Mouse (Mus musculus): ENCODE results near the gene Psmd14.

Gene Psmd14

DNA sequence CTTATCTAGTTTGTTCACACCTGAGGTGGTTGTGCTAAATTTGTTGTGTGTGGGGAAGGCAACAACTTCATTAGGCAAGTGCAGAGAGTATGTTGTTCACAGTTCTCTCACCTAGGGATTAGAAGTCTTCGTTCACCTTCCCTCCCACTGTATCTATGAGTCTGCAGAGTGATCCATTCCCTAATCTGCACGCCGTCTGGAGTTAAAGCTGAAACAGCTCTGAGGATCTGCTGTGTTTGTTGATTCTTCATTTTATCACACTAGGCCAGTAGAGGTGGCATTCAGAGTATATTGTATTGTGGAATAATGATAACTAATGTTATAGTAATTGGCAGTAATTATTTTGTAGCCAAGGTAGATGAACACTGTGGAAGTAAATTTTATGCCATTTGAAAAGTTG, 48.5 kb downstream of the Psmd14 start:
- no peak for DNase-seq (ENCODE audit: low spot score)

DNA sequence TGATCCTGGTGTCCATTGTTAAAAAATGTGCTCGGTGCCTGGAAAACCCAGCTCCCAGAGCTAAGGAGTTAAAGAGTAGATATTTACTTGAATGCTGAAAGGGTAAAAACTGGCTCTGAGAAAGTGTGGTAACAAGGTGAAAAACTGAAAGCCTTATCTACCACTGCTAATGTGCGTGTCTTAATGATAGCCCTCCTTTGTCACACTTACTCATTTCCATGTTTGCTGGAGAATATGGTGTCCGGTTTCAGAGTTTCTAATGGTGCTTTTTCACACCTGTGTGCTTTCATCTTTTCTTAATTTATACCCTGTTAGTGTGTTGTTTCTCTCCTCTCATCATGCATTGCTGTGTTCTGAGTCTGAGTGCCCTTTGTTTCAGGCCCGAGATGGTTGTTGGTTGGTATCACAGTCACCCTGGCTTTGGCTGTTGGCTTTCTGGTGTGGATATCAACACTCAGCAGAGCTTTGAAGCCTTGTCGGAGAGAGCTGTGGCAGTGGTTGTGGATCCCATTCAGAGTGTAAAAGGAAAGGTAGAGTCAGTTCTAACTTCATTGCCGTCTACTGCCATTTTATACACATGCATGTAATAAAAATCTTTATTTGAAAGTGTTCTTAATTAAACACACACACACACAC, 53.1 kb downstream of the Psmd14 start:
- no peak for DNase-seq (ENCODE audit: low spot score)

DNA sequence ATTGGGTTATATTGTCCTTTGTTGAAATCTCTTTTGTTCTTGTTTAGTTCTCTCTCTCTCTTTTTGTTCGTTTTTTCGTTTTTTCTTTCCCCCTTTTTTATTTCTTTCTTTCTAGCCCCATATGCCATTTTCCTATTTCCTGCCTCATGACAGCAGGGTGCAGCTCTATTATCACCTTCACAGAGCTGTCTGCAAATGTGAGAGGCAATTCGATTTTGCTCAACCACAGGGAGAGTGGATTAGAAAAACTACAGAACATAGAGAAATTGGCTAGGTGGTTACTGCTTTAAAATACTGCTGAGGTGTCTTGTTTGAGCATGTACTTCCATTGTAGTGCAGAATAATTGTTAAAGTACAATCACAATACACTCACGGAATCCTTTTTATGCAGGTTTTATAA, 54.0 kb downstream of the Psmd14 start:
- DNase-seq (ENCODE audit: low spot score), result no peak

DNA sequence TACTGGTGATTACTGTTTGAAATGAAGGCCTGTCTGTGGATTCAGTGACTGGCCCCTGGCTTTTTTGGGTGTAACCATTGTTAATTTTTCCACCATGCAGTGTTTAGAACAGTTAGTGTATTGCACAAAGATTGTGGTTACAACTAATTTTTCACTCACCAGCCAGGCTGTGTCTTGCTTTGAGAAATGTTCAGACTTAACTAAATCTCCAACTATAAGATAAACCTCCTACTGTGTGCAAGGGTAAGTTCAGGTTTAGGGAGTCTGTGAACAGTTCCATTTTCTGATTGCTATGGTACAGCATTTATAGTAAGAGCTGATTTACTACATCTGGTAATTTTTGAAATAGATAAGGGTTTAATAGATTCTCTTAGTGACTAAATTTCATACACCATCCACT, 69.3 kb downstream of the Psmd14 start:
- DNase-seq (ENCODE audit: low spot score), result no peak

DNA sequence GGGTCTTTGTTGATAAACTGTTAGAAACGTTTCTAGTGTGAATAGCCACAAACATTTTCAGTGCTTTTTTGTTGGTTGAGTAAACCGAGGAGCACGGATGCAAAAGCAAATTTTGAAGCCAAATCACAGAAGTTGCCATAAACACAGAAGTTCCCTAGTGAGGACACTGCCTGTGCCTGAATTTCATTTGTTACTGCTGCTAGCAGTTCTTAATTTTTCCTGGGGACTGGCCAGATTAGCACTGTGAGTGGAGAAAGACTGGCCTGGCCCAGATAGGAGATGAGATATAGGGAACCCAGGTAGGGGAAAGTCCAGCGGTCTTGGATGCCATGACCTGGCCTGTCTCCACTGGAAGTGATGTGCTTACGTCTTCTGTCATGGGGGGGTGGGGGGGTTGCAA, 83.5 kb downstream of the Psmd14 start:
- DNase-seq (ENCODE audit: low spot score), result no peak

DNA sequence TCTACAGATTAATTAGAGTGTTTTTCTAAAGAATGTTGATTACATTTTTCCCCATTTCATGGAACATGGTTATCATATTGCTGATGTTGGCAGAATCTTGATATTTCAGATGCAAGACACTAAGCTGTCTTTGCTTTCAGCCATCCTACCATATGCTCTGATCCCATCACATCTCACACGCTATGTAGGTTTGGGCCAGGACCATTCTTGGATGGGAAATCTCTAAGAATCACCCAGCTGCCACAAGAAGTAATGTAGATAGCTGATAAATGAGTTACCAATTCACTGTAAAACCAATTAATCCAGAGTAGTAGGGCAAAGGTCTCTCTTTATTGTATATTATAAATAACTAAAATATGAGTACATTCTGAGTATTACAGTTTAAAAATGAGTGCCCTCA, 86.6 kb downstream of the Psmd14 start:
- DNase-seq (ENCODE audit: low spot score), result no peak

DNA sequence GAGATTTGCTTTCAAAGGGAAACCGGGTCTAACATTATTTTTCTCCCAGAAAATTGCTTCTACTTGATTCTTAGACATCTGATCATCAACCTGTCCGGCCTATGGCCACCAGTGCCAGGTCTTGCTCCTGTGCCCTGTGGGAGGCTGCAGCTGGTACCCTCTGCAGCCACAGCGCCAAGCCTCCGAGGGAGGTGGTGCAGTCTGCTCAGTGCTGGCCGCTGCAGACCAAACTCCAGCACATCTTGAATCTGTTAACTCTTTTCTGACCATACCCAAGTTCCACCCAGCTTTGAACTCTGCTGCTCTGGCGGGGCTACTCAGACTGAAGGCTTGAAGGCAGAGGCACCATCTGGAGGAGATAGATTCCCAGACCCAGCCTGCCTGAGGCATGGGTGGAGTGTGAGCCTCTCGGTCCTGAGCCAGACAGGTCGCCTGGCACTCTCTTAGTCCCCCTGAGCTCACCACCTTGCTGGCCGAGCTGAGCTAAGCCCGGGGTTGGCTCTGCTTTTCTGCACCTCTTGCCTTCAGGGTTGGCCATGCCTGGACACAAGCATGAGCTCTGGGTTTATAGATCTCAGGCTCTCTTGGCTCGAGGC, 91.3 kb downstream of the Psmd14 start, which contains the start of gene Tbr1:
Gene Tbr1 (plus strand): TSS at position 275 of the 596 bp plus-strand sequence.
- DNase-seq (ENCODE audit: low spot score), result no peak

DNA sequence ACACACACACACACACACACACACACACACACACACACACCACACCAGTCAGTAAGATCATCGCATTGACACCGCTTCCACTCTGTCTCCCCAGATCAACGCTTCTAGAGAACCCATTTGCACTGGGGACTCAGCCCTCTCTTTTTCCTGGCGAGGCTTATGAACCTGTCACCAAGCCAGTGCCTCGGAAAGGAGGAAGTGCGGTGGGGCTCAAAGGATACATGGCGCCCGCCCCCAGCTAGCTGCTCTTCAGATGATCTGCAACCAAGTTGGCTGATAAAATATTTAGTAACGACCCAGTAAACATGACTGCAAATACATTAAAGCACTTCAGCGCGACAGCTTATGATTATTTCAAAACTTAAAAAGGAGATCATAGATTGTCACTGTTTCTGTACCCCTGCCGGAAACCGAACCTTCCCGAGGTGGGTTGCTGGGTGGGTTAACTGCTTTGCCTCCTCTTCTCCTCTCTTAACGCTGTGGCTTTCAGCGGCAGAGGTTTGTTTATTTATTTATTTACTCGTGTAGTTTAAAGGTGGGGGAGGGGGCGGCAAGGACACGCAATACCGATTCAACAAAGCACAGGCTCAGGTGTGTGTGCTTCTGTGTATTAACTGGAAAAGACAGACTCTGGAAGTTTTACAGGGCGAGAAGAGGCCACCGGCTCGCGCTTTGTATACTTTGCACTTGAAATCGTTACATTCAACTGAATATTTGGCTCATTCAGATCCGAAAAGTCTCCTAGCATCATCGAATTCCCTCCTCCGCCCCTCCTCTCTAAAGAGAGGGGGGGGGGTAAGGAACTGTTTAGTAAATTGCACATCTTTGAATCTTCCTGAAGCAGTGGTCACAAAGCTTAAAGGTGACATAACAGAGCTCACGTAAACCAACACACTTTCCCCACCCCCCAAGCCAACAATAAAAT, 92.2 kb downstream of the Psmd14 start:
- DNase-seq (ENCODE audit: low spot score), result no peak

DNA sequence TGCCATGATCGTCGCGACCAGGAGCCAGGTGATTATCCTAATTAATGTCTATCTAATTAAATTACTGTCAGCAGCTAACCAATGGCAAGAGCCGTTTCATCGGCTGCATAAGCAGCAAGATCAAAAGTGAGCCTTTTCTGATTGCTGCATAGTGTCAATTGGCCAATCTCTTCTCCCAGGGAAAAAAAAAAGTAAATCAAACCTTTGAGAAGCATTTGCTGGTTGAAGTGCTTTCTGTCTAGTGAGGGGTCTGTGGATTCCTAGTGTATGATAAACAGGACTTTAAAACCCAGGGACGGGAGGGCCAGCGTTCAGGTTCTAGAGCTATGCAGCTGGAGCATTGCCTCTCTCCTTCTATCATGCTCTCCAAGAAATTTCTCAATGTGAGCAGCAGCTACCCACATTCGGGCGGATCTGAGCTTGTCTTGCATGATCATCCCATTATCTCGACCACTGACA, 92.9 kb downstream of the Psmd14 start:
- no peak for DNase-seq (ENCODE audit: low spot score)

DNA sequence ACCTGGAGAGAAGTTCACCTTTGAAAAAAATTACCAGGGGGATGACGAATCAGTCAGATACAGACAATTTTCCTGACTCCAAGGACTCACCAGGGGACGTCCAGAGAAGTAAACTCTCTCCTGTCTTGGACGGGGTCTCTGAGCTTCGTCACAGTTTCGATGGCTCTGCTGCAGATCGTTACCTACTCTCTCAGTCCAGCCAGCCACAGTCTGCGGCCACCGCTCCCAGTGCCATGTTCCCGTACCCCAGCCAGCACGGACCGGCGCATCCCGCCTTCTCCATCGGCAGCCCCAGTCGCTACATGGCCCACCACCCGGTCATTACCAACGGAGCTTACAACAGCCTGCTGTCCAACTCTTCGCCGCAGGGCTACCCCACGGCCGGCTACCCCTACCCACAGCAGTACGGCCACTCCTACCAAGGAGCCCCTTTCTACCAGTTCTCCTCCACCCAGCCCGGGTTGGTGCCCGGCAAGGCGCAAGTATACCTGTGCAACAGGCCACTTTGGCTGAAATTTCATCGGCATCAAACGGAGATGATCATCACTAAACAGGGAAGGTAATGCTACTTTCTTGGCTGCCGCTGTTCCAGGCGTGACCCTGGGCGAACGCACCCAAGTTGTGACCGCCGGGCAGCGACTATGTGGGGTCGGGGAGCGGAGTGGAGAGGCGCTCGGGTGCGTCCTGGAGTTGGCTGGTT, 93.5 kb downstream of the Psmd14 start:
- no peak for DNase-seq (ENCODE audit: low spot score)

DNA sequence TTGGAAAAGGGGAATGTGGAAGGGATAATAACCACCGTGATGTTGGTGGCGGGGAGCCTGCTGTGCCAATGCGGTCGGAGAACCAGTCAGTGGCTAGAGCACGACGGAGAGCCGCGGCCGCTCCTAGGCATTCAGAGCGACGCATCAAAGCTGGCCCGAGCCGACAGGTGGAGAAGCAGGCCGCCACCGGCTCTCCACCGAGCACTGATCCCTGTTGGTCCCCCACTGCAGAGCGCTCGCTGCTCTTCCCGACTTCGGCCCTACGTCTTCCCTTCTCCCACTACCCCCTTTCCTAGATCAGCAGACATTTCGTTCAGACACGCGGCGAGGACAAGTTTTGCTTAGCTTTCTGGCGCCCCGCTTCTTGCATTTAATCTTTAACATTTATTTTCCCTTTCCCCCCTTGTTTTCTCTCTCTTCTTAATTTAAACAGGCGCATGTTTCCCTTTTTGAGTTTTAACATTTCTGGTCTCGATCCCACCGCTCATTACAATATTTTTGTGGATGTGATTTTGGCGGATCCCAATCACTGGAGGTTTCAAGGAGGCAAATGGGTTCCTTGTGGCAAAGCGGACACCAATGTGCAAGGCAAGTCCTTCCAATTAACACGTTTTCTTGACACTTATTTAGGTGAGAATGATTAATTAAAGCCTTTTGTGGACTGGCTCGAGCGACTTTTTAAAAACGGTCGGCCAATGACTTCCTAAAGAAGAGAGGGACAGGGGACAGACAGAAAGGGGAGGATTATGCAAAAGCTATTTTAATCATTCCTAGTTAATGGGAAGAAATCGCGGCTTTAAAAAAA, 94.2 kb downstream of the Psmd14 start:
- no peak for DNase-seq (ENCODE audit: low spot score)

DNA sequence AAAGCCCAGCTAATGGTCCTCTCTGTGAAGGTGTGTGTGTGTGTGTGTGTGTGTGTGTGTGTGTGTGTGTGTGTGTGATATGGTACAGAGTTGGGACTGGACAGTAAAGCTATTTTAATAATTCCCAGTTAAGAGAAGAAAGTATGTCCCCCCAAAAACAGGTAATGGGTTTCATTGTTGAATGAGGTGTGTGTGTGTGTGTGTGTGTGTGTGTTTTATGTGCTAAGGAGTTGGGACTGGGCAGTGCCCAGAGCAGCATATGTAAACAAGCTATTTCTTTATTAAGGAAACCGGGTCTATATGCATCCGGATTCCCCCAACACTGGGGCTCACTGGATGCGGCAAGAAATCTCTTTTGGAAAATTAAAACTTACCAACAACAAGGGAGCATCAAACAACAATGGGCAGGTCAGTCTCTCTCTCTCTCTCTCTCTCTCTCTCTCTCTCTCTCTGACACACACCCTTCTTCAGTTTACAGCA, 94.9 kb downstream of the Psmd14 start:
- no peak for DNase-seq (ENCODE audit: low spot score)

DNA sequence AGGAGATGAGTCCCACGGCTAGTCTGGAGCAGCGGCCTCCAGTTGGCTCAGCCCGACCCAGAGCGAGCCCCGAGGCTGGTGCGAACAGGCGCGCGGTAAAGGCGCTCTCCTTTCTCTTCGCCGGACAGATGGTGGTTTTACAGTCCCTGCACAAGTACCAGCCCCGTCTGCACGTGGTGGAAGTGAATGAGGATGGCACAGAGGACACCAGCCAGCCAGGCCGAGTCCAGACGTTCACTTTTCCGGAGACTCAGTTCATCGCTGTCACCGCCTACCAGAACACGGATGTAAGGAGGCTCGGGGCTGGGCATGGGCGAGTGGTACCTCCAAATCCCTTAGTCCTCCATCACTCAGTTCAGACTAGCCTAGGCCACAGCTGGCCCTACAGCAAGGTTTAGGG, 95.7 kb downstream of the Psmd14 start:
- no peak for DNase-seq (ENCODE audit: low spot score)

DNA sequence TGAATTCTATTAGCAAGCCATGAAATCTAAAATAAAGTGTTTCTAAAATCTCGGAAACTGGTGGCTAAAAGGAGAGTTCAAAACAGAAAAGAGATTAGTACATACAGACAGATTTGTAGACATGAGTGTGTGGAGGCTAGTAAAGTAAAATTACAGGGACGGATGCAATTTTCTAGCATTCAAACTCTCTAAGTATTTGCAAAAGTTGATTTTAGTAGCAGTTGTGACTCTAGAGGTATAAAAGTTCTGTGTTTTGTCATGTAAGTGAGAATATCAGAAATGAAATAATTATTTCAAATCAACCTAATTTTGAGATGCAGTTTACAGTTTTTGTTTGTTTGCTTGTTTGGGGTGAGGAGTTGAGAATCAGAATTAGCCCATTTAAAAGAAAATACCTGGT, 96.3 kb downstream of the Psmd14 start:
- no peak for DNase-seq (ENCODE audit: low spot score)

DNA sequence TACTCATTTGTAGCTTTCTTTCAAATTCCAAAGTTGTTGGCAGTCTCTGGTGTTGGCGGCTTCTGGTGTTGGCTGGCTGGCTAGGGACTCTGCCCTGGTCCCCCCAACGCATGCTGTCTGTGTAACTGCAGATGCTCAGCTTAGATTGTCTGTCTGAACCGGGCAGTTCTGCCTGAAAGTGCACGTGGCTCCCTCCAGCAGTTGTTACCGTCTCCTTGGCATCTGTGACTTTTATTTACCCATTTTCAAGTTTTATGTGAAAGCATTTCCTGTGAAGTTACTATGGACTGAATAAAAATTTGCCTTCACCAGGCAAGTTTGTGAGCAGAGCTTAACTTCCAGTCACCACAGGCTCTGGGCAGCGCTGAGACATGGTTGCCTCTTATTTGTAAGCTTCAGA, 97.3 kb downstream of the Psmd14 start:
- no peak for DNase-seq (ENCODE audit: low spot score)

DNA sequence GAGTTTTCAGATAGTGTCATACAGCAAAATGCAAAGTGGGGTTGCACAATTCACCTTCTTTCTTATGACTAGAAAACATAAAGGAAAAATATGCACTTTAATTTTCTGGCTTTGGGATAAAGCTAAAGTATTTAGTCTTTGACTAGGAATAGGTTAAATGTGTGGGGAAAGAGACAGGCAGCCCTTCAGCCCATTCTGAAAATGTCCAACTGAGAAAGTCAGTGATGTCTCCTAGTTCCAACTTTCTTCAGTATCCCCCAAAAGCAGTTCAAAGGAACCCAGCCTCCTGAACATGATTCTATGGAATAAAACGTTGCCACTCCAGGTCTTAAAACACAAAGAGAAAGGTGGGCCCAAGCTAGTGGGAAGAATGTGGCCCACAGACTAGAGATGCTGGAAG, 97.9 kb downstream of the Psmd14 start:
- no peak for DNase-seq (ENCODE audit: low spot score)

DNA sequence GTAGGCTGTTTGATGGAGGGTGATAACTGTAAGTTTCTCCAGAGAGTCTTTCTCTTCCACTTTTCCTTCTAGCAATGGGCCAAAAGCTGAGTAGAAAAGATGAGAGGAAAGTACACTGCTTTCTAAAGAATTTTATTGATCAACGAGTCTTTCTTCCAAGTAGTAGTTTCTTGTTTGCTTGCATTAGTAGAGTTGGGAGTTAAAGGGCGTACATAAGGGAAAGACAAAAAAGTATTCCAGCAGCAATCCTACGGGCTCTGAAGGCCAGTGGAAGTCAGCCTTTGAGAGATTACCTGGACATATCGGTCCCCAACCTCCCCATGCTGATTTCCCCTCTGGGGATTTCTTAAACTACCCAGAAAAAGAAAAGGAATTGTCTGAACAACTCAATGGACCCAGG, 99.3 kb downstream of the Psmd14 start:
- DNase-seq (ENCODE audit: low spot score), result no peak

DNA sequence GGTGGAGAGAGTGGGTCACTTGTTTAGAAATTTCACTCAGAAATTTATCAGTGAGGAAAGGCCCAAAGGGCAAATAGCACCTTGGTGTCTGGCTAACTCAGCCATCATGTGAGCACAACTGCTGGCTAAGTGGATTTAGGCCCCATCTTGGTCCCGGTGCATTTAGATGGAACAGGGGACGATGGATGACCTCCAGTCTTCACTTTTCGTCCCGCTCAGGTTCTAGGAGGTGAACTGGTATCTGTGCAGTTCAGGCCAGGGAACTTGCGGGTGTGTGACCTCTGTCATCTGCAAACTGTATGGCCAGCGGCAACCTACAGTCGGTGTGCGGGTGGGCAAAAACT, 99.6 kb downstream of the Psmd14 start:
- DNase-seq (ENCODE audit: low spot score), result no peak

DNA sequence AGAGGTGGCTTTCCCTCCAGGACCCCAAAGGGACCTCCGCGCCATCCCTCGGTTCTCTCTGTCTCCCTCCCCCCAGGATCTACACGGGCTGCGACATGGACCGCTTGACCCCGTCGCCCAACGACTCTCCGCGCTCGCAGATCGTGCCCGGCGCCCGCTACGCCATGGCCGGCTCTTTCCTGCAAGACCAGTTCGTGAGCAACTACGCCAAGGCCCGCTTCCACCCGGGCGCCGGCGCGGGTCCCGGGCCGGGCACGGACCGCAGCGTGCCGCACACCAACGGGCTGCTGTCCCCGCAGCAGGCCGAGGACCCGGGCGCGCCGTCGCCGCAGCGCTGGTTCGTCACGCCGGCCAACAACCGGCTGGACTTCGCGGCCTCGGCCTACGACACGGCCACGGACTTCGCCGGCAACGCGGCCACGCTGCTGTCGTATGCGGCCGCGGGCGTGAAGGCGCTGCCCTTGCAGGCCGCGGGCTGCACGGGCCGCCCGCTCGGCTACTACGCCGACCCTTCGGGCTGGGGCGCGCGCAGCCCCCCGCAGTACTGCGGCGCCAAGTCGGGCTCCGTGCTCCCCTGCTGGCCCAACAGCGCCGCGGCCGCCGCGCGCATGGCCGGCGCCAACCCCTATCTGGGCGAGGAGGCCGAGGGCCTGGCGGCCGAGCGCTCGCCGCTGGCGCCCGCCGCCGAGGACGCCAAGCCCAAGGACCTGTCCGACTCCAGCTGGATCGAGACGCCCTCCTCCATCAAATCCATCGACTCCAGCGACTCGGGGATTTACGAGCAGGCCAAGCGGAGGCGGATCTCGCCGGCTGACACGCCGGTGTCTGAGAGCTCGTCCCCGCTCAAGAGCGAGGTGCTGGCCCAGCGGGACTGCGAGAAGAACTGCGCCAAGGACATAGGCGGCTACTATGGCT, 100.3 kb downstream of the Psmd14 start:
- DNase-seq (ENCODE audit: low spot score), result peak; percentile 23

DNA sequence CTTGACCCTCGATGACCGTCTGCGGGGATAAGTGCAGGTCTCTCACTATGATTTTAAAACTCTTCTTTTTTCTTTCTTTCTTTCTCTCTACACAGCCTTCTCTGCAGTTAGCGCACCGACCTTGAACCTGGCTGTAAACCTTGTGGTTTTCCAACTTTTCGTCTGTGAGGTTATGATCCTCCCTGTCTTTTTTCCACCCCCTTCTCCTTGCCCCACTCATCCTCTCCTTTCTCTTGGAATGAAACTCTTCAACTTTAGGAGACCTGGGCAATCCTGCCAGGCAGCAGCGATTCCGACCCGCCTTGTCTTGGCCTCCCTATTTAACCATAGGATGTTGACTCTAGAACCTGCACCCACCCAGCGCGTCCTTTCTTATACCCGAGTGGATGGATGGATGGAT, 101.0 kb downstream of the Psmd14 start:
- DNase-seq (ENCODE audit: low spot score), result no peak

Measured in urinary bladder, postnatal 14 days (tissue).